Mouse (Mus musculus) midbrain, embryonic 14.5 days (tissue): ENCODE measurements around the gene 9130230L23Rik. TPM values are rescaled to one million over a fixed set of nuclear protein-coding genes. Genes with fewer than 3 reads are reported as not detected.

Experiments
- ATAC-seq: fragments of 200-750 bp; cut with Nextera tagmentation; 2 replicates; pipeline ENCODE4 v1.8.0; 2017; ENCODE audit warnings: moderate number of reproducible peaks, moderate library complexity; ENCODE audit not compliant: low FRiP score, low TSS enrichment
- DNase-seq: peaks from one replicate; pipeline ENCODE4 v3.0.0-alpha.2; 2015
- H3K27ac ChIP-seq: fragments of 300-500 bp; sonication (generic); replicated peaks from 2 replicates; pipeline ENCODE4 v1.5.1; 2014; ENCODE audit warnings: mild to moderate bottlenecking, low read depth, low read length, moderate library complexity
- H3K27me3 ChIP-seq: fragments of 300-500 bp; sonication (generic); 2 replicates; pipeline ENCODE4 v1.6.1; 2014; ENCODE audit warnings: low read length, control low read depth, mixed read lengths; ENCODE audit not compliant: control insufficient read depth, insufficient read depth
- H3K36me3 ChIP-seq: fragments of 300-500 bp; sonication (generic); 2 replicates; pipeline ENCODE4 v1.6.1; 2014; ENCODE audit warnings: low read length, control low read depth; ENCODE audit not compliant: control insufficient read depth, insufficient read depth
- H3K4me1 ChIP-seq: fragments of 300-500 bp; sonication (generic); 2 replicates; pipeline ENCODE4 v1.6.1; 2014; ENCODE audit warnings: mild to moderate bottlenecking, antibody characterized with exemption, low read length, control low read depth; ENCODE audit not compliant: control insufficient read depth, insufficient read depth
- H3K4me2 ChIP-seq: fragments of 300-500 bp; sonication (generic); 2 replicates; pipeline ENCODE4 v1.6.1; 2014; ENCODE audit warnings: mild to moderate bottlenecking, low read length, moderate library complexity
- H3K4me3 ChIP-seq: fragments of 300-500 bp; sonication (generic); replicated peaks from 2 replicates; pipeline ENCODE4 v1.5.1; 2014; ENCODE audit warnings: low read depth, low read length
- H3K9ac ChIP-seq: fragments of 300-500 bp; sonication (generic); replicated peaks from 2 replicates; pipeline ENCODE4 v1.6.1; 2014; ENCODE audit warnings: mild to moderate bottlenecking, low read length, moderate library complexity
- H3K9me3 ChIP-seq: fragments of 300-500 bp; sonication (generic); 2 replicates; pipeline ENCODE4 v1.6.1; 2016; ENCODE audit warnings: low read length, control low read depth, mixed read lengths; ENCODE audit not compliant: control insufficient read depth
- WGBS: fragments of 180-500 bp; shearing (Covaris S2); extraction: QIAGEN DNeasy Blood & Tissue Kit; methylation state at CpG from one replicate; pipeline ENCODE4 v1.1.7; 2014; 5-methylcytosine and 5-hydroxymethylcytosine counted together
- microRNA-seq: library from miRNA; unstranded; fragments of <30 nt; microRNA quantifications from one replicate; pipeline ENCODE4, GENCODE M21; 2016
- polyA plus RNA-seq: library from polyadenylated mRNA; unstranded; fragments of >200 nt; fragmentation: Nextera tagmentation; extraction: Ambion mirVana; gene quantifications from 2 replicates; pipeline ENCODE4 v1.2.1, GENCODE M21; 2014

9130230L23Rik gene
- polyA plus RNA-seq, 1 experiment from 2014 or later, result not detected

GRCm38 (mm10) chr5:65933764-65934163 is 70.3 kb downstream of the 9130230L23Rik start:
- H3K36me3 ChIP-seq, result no peaks in the 10 kb centered on the region
- ATAC-seq (no peak), DNase-seq (no peak)
- no peaks in the 10 kb centered on the region for H3K9me3 ChIP-seq
- H3K27ac ChIP-seq, result no peak overlapping the region
- H3K4me1 ChIP-seq, result no peaks in the 10 kb centered on the region
- no peak overlapping the region for H3K9ac ChIP-seq
- no peak overlapping the region for H3K4me2 ChIP-seq
- no peaks in the 10 kb centered on the region for H3K27me3 ChIP-seq
- no peak overlapping the region for H3K4me3 ChIP-seq
- 89% methylated on average over 2 of the region's 2 CpGs for WGBS

DNA sequence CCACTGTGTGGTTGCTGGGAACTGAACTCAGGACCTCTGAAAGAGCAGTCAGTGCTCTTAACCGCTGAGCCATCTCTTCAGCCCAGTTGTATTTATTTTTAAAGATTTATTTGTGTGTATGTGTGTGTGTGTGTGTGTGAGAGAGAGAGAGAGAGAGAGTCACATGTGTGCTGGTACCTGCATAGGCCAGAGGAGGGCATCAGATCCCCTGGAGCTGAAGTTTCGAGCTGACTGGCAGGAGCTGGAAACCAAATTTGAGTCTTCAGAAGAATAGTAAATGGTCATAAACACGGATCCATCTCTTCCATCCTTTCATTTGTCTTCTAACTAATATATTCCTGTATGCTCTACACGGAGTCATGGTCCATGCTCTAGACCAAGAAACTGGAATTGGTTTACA is 70.8 kb downstream of the 9130230L23Rik start:
- Histone ChIP-seq H3K4me3 (no peak overlapping the region), H3K4me2 (no peak overlapping the region), H3K36me3 (no peaks in the 10 kb centered on the region), H3K9me3 (no peaks in the 10 kb centered on the region), H3K9ac (no peak overlapping the region), H3K4me1 (no peaks in the 10 kb centered on the region), H3K27me3 (no peaks in the 10 kb centered on the region), H3K27ac (no peak overlapping the region)
- DNase-seq, result no peak
- 88% methylated on average over 4 of the region's 4 CpGs for WGBS
- no peak for ATAC-seq

- WGBS, result 83% methylated on average over 4 of the region's 4 CpGs
- no peak for DNase-seq
- H3K4me2 ChIP-seq, result no peak overlapping the region
- H3K36me3 ChIP-seq, result no peaks in the 10 kb centered on the region
- H3K4me3 ChIP-seq, result no peak overlapping the region
- no peak for ATAC-seq
- H3K27ac ChIP-seq, result no peak overlapping the region
- no peaks in the 10 kb centered on the region for H3K9me3 ChIP-seq
- no peak overlapping the region for H3K9ac ChIP-seq
- no peaks in the 10 kb centered on the region for H3K27me3 ChIP-seq
- H3K4me1 ChIP-seq, result no peaks in the 10 kb centered on the region
Observed at GRCm38 (mm10) chr5:65930171-65930570, 73.9 kb downstream of the 9130230L23Rik start.

Small RNA genes within 50 kb of the gene (microRNA-seq; reads per million reads assigned to microRNA genes)
- not detected for gene Gm25952

Other genes with a start within 250 kb of the 9130230L23Rik start
- gene N4bp2, start 240.8 kb downstream of the 9130230L23Rik start, polyA plus RNA-seq, result 26.1 and 32.6 TPM in 2 replicates
- 0.12 and 0.34 TPM in 2 replicates for gene Rhoh, start 143.1 kb downstream of the 9130230L23Rik start, polyA plus RNA-seq
- not detected in 2 replicates for gene Chrna9, start 69.4 kb downstream of the 9130230L23Rik start, polyA plus RNA-seq
- gene Rbm47, start 168.8 kb upstream of the 9130230L23Rik start, polyA plus RNA-seq, result 0.30 and 1.0 TPM in 2 replicates